Mouse (Mus musculus) E14TG2a.4 (cell line): ENCODE measurements around the gene Apoa1.

Source experiments
- CTCF ChIP-seq: conservative IDR thresholded peaks from 2 replicates; pipeline ENCODE4 v1.5.1; 2014; ENCODE audit warnings: low read length
- NANOG ChIP-seq: IDR thresholded peaks from 2 replicates; pipeline ENCODE4 v1.6.1; 2014; ENCODE audit warnings: borderline replicate concordance, low read length, mixed read lengths

- TF ChIP-seq CTCF (no peak), NANOG (no peak)
Measured at GRCm38 (mm10) chr9:46268343-46268873, 40.0 kb downstream of the Apoa1 start, which contains the start of gene Apoa5.
